9 mouse cellular contexts compared by ENCODE assay signal in the genomic region with DNA sequence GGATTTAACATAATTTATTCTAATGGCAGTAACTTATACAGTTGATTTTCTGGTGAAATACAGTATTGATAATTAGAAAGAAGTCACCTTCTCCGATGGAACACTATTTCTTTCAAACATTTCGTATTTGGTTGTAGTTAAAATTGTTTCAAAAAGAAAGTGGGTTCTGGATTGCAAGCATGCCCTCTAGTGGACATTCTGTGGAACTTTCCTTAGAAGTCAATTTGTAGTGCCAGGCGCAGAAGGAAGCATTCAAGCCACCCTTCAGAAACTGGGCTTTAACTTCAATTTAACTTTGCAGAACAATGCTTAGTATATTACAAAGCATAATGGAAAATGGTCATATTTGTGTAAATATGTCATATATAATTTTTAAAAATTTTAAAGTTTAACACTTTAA.
DNase-seq lines count a peak whose midpoint lies in the region; ATAC-seq and TF ChIP-seq lines count a peak whose summit lies in the region.
"Had no signal": no experiment of that assay in that cellular context is flagged by ENCODE, and none has a peak within 500 bp of the region (broad histone marks: within the 10 kb centered on the region; RNA-seq: fewer than 3 reads in every experiment).

No protein-coding gene starts in this region.

- H3K36me3 ChIP-seq in hindbrain, embryonic 14.5 days (replicated peaks; ENCODE audit: control insufficient read depth, insufficient read depth), result no peaks in the 10 kb centered on the region
- H3K36me3 ChIP-seq in hindbrain, embryonic 13.5 days, result no peaks in the 10 kb centered on the region
- H3K36me3 ChIP-seq in spleen, adult 2 months (ENCODE audit: control insufficient read depth, insufficient read depth, low read length), result peaks cover 6% of the 10 kb centered on the region
- H3K36me3 ChIP-seq: lung, embryonic 15.5 days had no signal

- peak; percentile 32; the same call in 1 of the 2 replicates for TF ChIP-seq CTCF in spleen, adult 2 months (IDR thresholded peaks at IDR 0.05; ENCODE audit: extremely low read depth, insufficient read depth, insufficient read length, insufficient replicate concordance)
- peak; percentile 46 for TF ChIP-seq CTCF in bone marrow, adult 2 months (IDR thresholded peaks at IDR 0.05; ENCODE audit: control insufficient read depth, insufficient read depth, low read length)

- no peak overlapping the region for H3K4me2 ChIP-seq in hindbrain, embryonic 14.5 days (replicated peaks)
- H3K4me2 ChIP-seq in hindbrain, embryonic 13.5 days, result no peak overlapping the region
- H3K4me2 ChIP-seq: lung, embryonic 15.5 days had no signal

- TF ChIP-seq POLR2A in spleen, adult 2 months (IDR thresholded peaks at IDR 0.05; ENCODE audit: low read depth, low read length), result no peak
- TF ChIP-seq POLR2A in bone marrow, adult 2 months (IDR thresholded peaks at IDR 0.05; ENCODE audit: borderline replicate concordance, control insufficient read depth, low read depth, low read length), result no peak

- no peak overlapping the region for H3K4me3 ChIP-seq in hindbrain, embryonic 14.5 days (replicated peaks; ENCODE audit: low read length)
- H3K4me3 ChIP-seq in hindbrain, embryonic 13.5 days, result no peak overlapping the region
- no peak overlapping the region; the same call in 1 of the 2 replicates for H3K4me3 ChIP-seq in spleen, adult 2 months (ENCODE audit: extremely low read depth, insufficient read depth, insufficient read length)
- no peak overlapping the region for H3K4me3 ChIP-seq in bone marrow, adult 2 months (replicated peaks; ENCODE audit: control insufficient read depth, low read depth, low read length)
- H3K4me3 ChIP-seq: lung, embryonic 15.5 days had no signal

- H3K27ac ChIP-seq in hindbrain, embryonic 14.5 days, result no peak overlapping the region
- no peak overlapping the region for H3K27ac ChIP-seq in hindbrain, embryonic 13.5 days
- no peak overlapping the region for H3K27ac ChIP-seq in spleen, adult 2 months (ENCODE audit: insufficient read depth, low read length)
- no peak overlapping the region for H3K27ac ChIP-seq in bone marrow, adult 2 months (ENCODE audit: control insufficient read depth, insufficient read depth, low read depth, low read length, poor library complexity)
- H3K27ac ChIP-seq: lung, embryonic 15.5 days had no signal

- no peaks in the 10 kb centered on the region for H3K9me3 ChIP-seq in hindbrain, embryonic 14.5 days (ENCODE audit: control insufficient read depth, low read length)
- H3K9me3 ChIP-seq in hindbrain, embryonic 13.5 days, result no peaks in the 10 kb centered on the region
- H3K9me3 ChIP-seq: lung, embryonic 15.5 days had no signal

- no peaks in the 10 kb centered on the region for H3K4me1 ChIP-seq in hindbrain, embryonic 14.5 days (replicated peaks; ENCODE audit: control insufficient read depth, insufficient read depth, low read length)
- peaks cover 7% of the 10 kb centered on the region for H3K4me1 ChIP-seq in hindbrain, embryonic 13.5 days (replicated peaks)
- H3K4me1 ChIP-seq in spleen, adult 2 months (ENCODE audit: control insufficient read depth, insufficient read depth, insufficient read length), result no peaks in the 10 kb centered on the region
- no peaks in the 10 kb centered on the region for H3K4me1 ChIP-seq in bone marrow, adult 2 months (ENCODE audit: control insufficient read depth, insufficient read depth, low read length)

- H3K27me3 ChIP-seq in hindbrain, embryonic 14.5 days (ENCODE audit: control insufficient read depth, insufficient read depth, low read length), result no peaks in the 10 kb centered on the region
- no peaks in the 10 kb centered on the region for H3K27me3 ChIP-seq in hindbrain, embryonic 13.5 days
- no peaks in the 10 kb centered on the region for H3K27me3 ChIP-seq in spleen, adult 2 months (ENCODE audit: control insufficient read depth, insufficient read depth, low read length)
- H3K27me3 ChIP-seq: lung, embryonic 15.5 days had no signal

- 20% methylated on average over 3 of the region's 3 CpGs for WGBS in hindbrain, embryonic 14.5 days
- 24% methylated on average over 3 of the region's 3 CpGs for WGBS in hindbrain, embryonic 13.5 days
- 32% methylated on average over 3 of the region's 3 CpGs for WGBS in spleen, adult 2 months
- 24% methylated on average over 3 of the region's 3 CpGs for WGBS in bone marrow, adult 2 months

- peak; percentile 77 for DNase-seq in hindbrain, embryonic 14.5 days (ENCODE audit: low spot score)
- DNase-seq in spleen, adult 2 months (ENCODE audit: low read depth in 1 of 2, low spot score in 2 of 2), result peak in 1 of 2 experiments; percentile 7
- DNase-seq in spleen, postnatal 36 days (ENCODE audit: low spot score in 2 of 2), result no peak
- peak; percentile 28 for DNase-seq in lung, postnatal 36 days
- DNase-seq in adrenal gland, adult 2 months, result no peak

- ATAC-seq in hindbrain, embryonic 14.5 days (ENCODE audit: low FRiP score), result no peak
- ATAC-seq in hindbrain, embryonic 13.5 days (ENCODE audit: low FRiP score), result no peak
- ATAC-seq in cerebellum, adult (ENCODE audit: insufficient number of reproducible peaks, low FRiP score, low TSS enrichment), result no peak

- H3K9ac ChIP-seq in hindbrain, embryonic 14.5 days, result no peak overlapping the region
- no peak overlapping the region for H3K9ac ChIP-seq in hindbrain, embryonic 13.5 days
- H3K9ac ChIP-seq: lung, embryonic 15.5 days had no signal

Comparison
In these comparisons a context has a peak if more than half of its experiments do, and no peak if none do; other contexts are left out.
1. DNase-seq: peak in hindbrain, embryonic 14.5 days (single experiment) and lung, postnatal 36 days (single experiment); none in spleen, postnatal 36 days (0 of 2) and adrenal gland, adult 2 months (single experiment).